Mouse (Mus musculus) layer of hippocampus, adult 2 months (tissue): Measurements from ENCODE around the gene Fkbp6. TPM values are rescaled to one million over a fixed set of nuclear protein-coding genes. Genes with fewer than 3 reads are reported as not detected.
"Not testable (repeated sequence)": the region's sequence is repeated elsewhere in the genome, so short reads cannot be mapped to it uniquely, and the experiment has no call there.

Experiments used
- DNase-seq, 2 experiments: peaks; one replicate each; pipeline ENCODE4 v3.0.0; 2022; ENCODE audit warnings: low spot score in 2 of 2
- H3K27ac ChIP-seq: fragments of 200-600 bp; 2 replicates; pipeline ENCODE4 v1.8.1; 2022
- H3K4me3 ChIP-seq: fragments of 200-600 bp; 2 replicates; pipeline ENCODE4 v1.8.1; 2022; ENCODE audit warnings: mild to moderate bottlenecking
- CTCF ChIP-seq: fragments of 200-600 bp; conservative IDR thresholded peaks from 2 replicates; pipeline ENCODE4 v1.8.1; 2022; ENCODE audit warnings: antibody characterized with exemption, mild to moderate bottlenecking, moderate library complexity
- long read RNA-seq, 2 experiments: library from polyadenylated mRNA; stranded (forward); transcript quantifications; one replicate each; pipeline ENCODE4 v2.0.0; 2021; ENCODE audit warnings: borderline mapping rate in 2 of 2
- total RNA-seq, 2 experiments: library from RNA; stranded (reverse); gene quantifications; 2 replicates each; pipeline ENCODE4 v1.2.3; 2021

Fkbp6 gene
- total RNA-seq, result under 1 TPM; 0.47 to 0.51 TPM
- long read RNA-seq, experiment 1, partial matches to known transcripts, result 0 of 1 reads
- long read RNA-seq, experiment 1, other reads (novel, unspliced or antisense), result 1 of 1 reads
- long read RNA-seq, experiment 2, partial matches to known transcripts, result 0 of 2 reads
- long read RNA-seq, experiment 2, other reads (novel, unspliced or antisense), result 1 of 2 reads

- Histone ChIP-seq H3K27ac (no peak within 1 kb of the TSS), H3K4me3 (no peak within 1 kb of the TSS)
- TF ChIP-seq CTCF, result no peak
- no peak for DNase-seq
Measured at GRCm38 (mm10) chr5:135349862-135350261, at the start of gene Fkbp6. TSS of gene Fkbp6 (minus strand) at chr5:135350044.

- no peak for DNase-seq
- TF ChIP-seq CTCF, result no peak
- Histone ChIP-seq H3K4me3 (no peak overlapping the region), H3K27ac (no peak overlapping the region)
Measured at GRCm38 (mm10) chr5:135399382-135399781, 49.5 kb upstream of the Fkbp6 start.

- H3K4me3 ChIP-seq, result no peak overlapping the region
- TF ChIP-seq CTCF, result peak; percentile 85
- peak; percentile 26 for DNase-seq
- no peak overlapping the region for H3K27ac ChIP-seq
Measured at GRCm38 (mm10) chr5:135395826-135396225, 46.0 kb upstream of the Fkbp6 start.

- peak within 1 kb of the TSS; percentile 84 for H3K27ac ChIP-seq
- DNase-seq, result peak; percentile 74 to 78
- peak within 1 kb of the TSS; percentile 92 for H3K4me3 ChIP-seq
- no peak for TF ChIP-seq CTCF
Measured at GRCm38 (mm10) chr5:135394004-135394823, 44.4 kb upstream of the Fkbp6 start, which contains the start of gene Pom121. TSS of gene Pom121 (minus strand) at chr5:135394546.

GRCm38 (mm10) chr5:135383771-135384170, 33.9 kb upstream of the Fkbp6 start:
- peak; percentile 20 for TF ChIP-seq CTCF
- H3K4me3 ChIP-seq, result no peak overlapping the region
- DNase-seq, result no peak
- H3K27ac ChIP-seq, result no peak overlapping the region

GRCm38 (mm10) chr5:135382746-135383145, 32.9 kb upstream of the Fkbp6 start:
- H3K27ac ChIP-seq, result no peak overlapping the region
- no peak for DNase-seq
- H3K4me3 ChIP-seq, result no peak overlapping the region
- TF ChIP-seq CTCF, result no peak

- TF ChIP-seq CTCF, result no peak
- no peak overlapping the region for H3K27ac ChIP-seq
- no peak for DNase-seq
Measured at GRCm38 (mm10) chr5:135381356-135381925, 31.6 kb upstream of the Fkbp6 start.

GRCm38 (mm10) chr5:135380681-135381080, 30.8 kb upstream of the Fkbp6 start:
- DNase-seq, result no peak
- no peak overlapping the region for H3K4me3 ChIP-seq
- no peak overlapping the region for H3K27ac ChIP-seq
- no peak for TF ChIP-seq CTCF

More at GRCm38 (mm10) chr5:135381356-135381925, 31.6 kb upstream of the Fkbp6 start:
- no peak overlapping the region for H3K4me3 ChIP-seq

- no peak for TF ChIP-seq CTCF
- H3K4me3 ChIP-seq, result no peak overlapping the region
Measured at GRCm38 (mm10) chr5:135376341-135376740, 26.5 kb upstream of the Fkbp6 start.

GRCm38 (mm10) chr5:135375167-135375566, 25.3 kb upstream of the Fkbp6 start:
- H3K4me3 ChIP-seq, result no peak overlapping the region
- peak overlapping the region; percentile 43; the same call in 1 of the 2 replicates for H3K27ac ChIP-seq
- no peak for TF ChIP-seq CTCF
- DNase-seq, result no peak

More at GRCm38 (mm10) chr5:135376341-135376740, 26.5 kb upstream of the Fkbp6 start:
- no peak overlapping the region for H3K27ac ChIP-seq
- no peak for DNase-seq

- no peak overlapping the region for H3K27ac ChIP-seq
- no peak for DNase-seq
- H3K4me3 ChIP-seq, result no peak overlapping the region
- TF ChIP-seq CTCF, result peak; percentile 53
Measured at GRCm38 (mm10) chr5:135373601-135374000, 23.8 kb upstream of the Fkbp6 start.

- DNase-seq, result no peak
- no peak for TF ChIP-seq CTCF
- H3K27ac ChIP-seq, result no peak overlapping the region
- no peak overlapping the region for H3K4me3 ChIP-seq
Measured at GRCm38 (mm10) chr5:135371195-135371594, 21.4 kb upstream of the Fkbp6 start.

GRCm38 (mm10) chr5:135369787-135370654, 20.2 kb upstream of the Fkbp6 start, which contains the start of gene Nsun5:
TSS of gene Nsun5 (plus strand) at chr5:135369953.
- no peak for TF ChIP-seq CTCF

GRCm38 (mm10) chr5:135369196-135369595, 19.4 kb upstream of the Fkbp6 start:
- Histone ChIP-seq H3K4me3 (peak overlapping the region; percentile 95), H3K27ac (peak overlapping the region; percentile 93; the same call in 1 of the 2 replicates)
- DNase-seq, result not testable (repeated sequence)

More at GRCm38 (mm10) chr5:135369787-135370654, 20.2 kb upstream of the Fkbp6 start, which contains the start of gene Nsun5:
- H3K27ac ChIP-seq, result peak within 1 kb of the TSS; percentile 93
- peak within 1 kb of the TSS; percentile 95 for H3K4me3 ChIP-seq
- DNase-seq, result peak; percentile 92 to 95
